In the genomic region with DNA sequence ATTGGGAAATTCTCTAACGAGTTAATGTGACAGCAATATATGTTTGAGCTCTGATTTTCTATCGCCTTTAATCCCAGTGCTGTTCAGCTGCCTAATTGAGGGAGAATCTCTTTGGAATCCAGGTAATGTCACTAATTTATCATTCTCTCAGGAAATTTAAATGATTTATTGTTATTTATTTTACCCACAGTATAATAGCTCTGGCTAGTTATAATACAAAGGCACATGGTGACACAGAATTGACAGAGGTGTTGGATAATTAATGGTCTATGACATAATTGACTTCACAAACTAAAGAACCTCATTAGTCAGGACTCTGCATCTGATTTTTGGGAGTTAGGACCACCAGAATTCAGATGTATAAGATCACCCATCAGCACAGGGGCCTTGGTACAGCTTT, we compare ENCODE assay signal across 32 mouse cellular contexts.
DNase-seq lines count a peak whose midpoint lies in the region; ATAC-seq and TF ChIP-seq lines count a peak whose summit lies in the region.
"Had no signal": no experiment of that assay in that cellular context is flagged by ENCODE, and none has a peak within 500 bp of the region (broad histone marks: within the 10 kb centered on the region; RNA-seq: fewer than 3 reads in every experiment).

No protein-coding gene starts in this region.

- no peak for DNase-seq in forebrain, postnatal 0 days
- DNase-seq in hindbrain, embryonic 14.5 days (ENCODE audit: low spot score): no peak
- no peak for DNase-seq in heart, postnatal 14 days
- DNase-seq: adrenal gland, adult 8-10 months; cerebellum, adult 8-10 months; cerebellum, postnatal 25 days; heart, adult 2 months; kidney, adult 9 months; kidney, postnatal 10 days; layer of hippocampus, postnatal 36 days; liver, embryonic 13.5 days; lung, adult 18-20 months; lung, postnatal 4 days; right cerebral cortex, adult 18-20 months; right cerebral cortex, postnatal 4 days; thymus, adult 18-20 months; thymus, postnatal 36 days had no signal

- H3K27me3 ChIP-seq in forebrain, embryonic 13.5 days: no peaks in the 10 kb centered on the region
- H3K27me3 ChIP-seq in forebrain, postnatal 0 days (ENCODE audit: insufficient read depth, low read length): no peaks in the 10 kb centered on the region
- no peaks in the 10 kb centered on the region for H3K27me3 ChIP-seq in neural tube, embryonic 12.5 days (replicated peaks)
- H3K27me3 ChIP-seq in neural tube, embryonic 15.5 days (replicated peaks): no peaks in the 10 kb centered on the region
- H3K27me3 ChIP-seq in hindbrain, embryonic 14.5 days (ENCODE audit: control insufficient read depth, insufficient read depth, low read length): no peaks in the 10 kb centered on the region
- H3K27me3 ChIP-seq in heart, embryonic 12.5 days (replicated peaks): no peaks in the 10 kb centered on the region
- H3K27me3 ChIP-seq: embryonic facial prominence, embryonic 15.5 days; heart, embryonic 13.5 days; limb, embryonic 15.5 days; liver, embryonic 13.5 days; midbrain, embryonic 12.5 days had no signal

- intact Hi-C loops in heart, postnatal 14 days (cut with DNase I): no loop called here

- H3K4me1 ChIP-seq in forebrain, embryonic 13.5 days: peaks cover 12% of the 10 kb centered on the region
- H3K4me1 ChIP-seq in forebrain, postnatal 0 days (ENCODE audit: insufficient read depth): no peaks in the 10 kb centered on the region
- H3K4me1 ChIP-seq in neural tube, embryonic 12.5 days: no peaks in the 10 kb centered on the region
- no peaks in the 10 kb centered on the region for H3K4me1 ChIP-seq in neural tube, embryonic 15.5 days
- H3K4me1 ChIP-seq in hindbrain, embryonic 14.5 days (replicated peaks; ENCODE audit: control insufficient read depth, insufficient read depth, low read length): 0 out of 2 replicates have a peak, but pooled peaks cover 3% of the 10 kb centered on the region
- no peaks in the 10 kb centered on the region for H3K4me1 ChIP-seq in heart, embryonic 12.5 days (replicated peaks)
- H3K4me1 ChIP-seq: embryonic facial prominence, embryonic 10.5 days; embryonic facial prominence, embryonic 15.5 days; heart, embryonic 13.5 days; limb, embryonic 15.5 days; megakaryocyte, embryonic 14.5 days had no signal

- H3K27ac ChIP-seq in forebrain, embryonic 13.5 days: peak overlapping the region; percentile 52
- H3K27ac ChIP-seq in forebrain, postnatal 0 days (ENCODE audit: low read depth, low read length): no peak overlapping the region
- no peak overlapping the region for H3K27ac ChIP-seq in neural tube, embryonic 12.5 days
- no peak overlapping the region for H3K27ac ChIP-seq in neural tube, embryonic 15.5 days (replicated peaks)
- 0 out of 2 replicates have a peak overlapping the region, but pooled peaks have one; percentile 6 for H3K27ac ChIP-seq in hindbrain, embryonic 14.5 days
- no peak overlapping the region for H3K27ac ChIP-seq in heart, embryonic 12.5 days (ENCODE audit: poor library complexity, severe bottlenecking)
- H3K27ac ChIP-seq: embryonic facial prominence, embryonic 10.5 days; embryonic facial prominence, embryonic 15.5 days; heart, adult 2 months; heart, embryonic 13.5 days; limb, embryonic 10.5 days; limb, embryonic 15.5 days; liver, embryonic 13.5 days; stomach, postnatal 0 days had no signal

- TF ChIP-seq CTCF in forebrain, postnatal 0 days (IDR thresholded peaks at IDR 0.05; ENCODE audit: low read depth): no peak

- ATAC-seq in forebrain, embryonic 13.5 days: no peak
- no peak for ATAC-seq in forebrain, postnatal 0 days
- 0 out of 2 replicates have a peak, but pooled peaks have one; percentile 9 for ATAC-seq in neural tube, embryonic 12.5 days (ENCODE audit: low FRiP score, low read depth)
- ATAC-seq in neural tube, embryonic 15.5 days (ENCODE audit: low FRiP score): no peak
- ATAC-seq in hindbrain, embryonic 14.5 days (ENCODE audit: low FRiP score): peak; percentile 24; the same call in 1 of the 2 replicates
- no peak for ATAC-seq in heart, embryonic 12.5 days (ENCODE audit: insufficient number of reproducible peaks, low FRiP score)
- ATAC-seq: intestine, postnatal 0 days; lung, postnatal 0 days had no signal

- H3K9ac ChIP-seq in forebrain, embryonic 13.5 days: no peak overlapping the region
- H3K9ac ChIP-seq in forebrain, postnatal 0 days: no peak overlapping the region
- H3K9ac ChIP-seq in neural tube, embryonic 12.5 days: no peak overlapping the region
- H3K9ac ChIP-seq in neural tube, embryonic 15.5 days (replicated peaks): no peak overlapping the region
- no peak overlapping the region for H3K9ac ChIP-seq in hindbrain, embryonic 14.5 days
- no peak overlapping the region for H3K9ac ChIP-seq in heart, embryonic 12.5 days
- H3K9ac ChIP-seq: embryonic facial prominence, embryonic 15.5 days; heart, embryonic 13.5 days; limb, embryonic 15.5 days; liver, embryonic 13.5 days; midbrain, embryonic 12.5 days had no signal

- H3K36me3 ChIP-seq in forebrain, embryonic 13.5 days (ENCODE audit: poor library complexity, severe bottlenecking): no peaks in the 10 kb centered on the region
- H3K36me3 ChIP-seq in forebrain, postnatal 0 days (ENCODE audit: insufficient read depth): no peaks in the 10 kb centered on the region
- no peaks in the 10 kb centered on the region for H3K36me3 ChIP-seq in neural tube, embryonic 12.5 days
- no peaks in the 10 kb centered on the region for H3K36me3 ChIP-seq in neural tube, embryonic 15.5 days
- no peaks in the 10 kb centered on the region for H3K36me3 ChIP-seq in hindbrain, embryonic 14.5 days (replicated peaks; ENCODE audit: control insufficient read depth, insufficient read depth)
- no peaks in the 10 kb centered on the region for H3K36me3 ChIP-seq in heart, embryonic 12.5 days
- H3K36me3 ChIP-seq: embryonic facial prominence, embryonic 10.5 days; embryonic facial prominence, embryonic 15.5 days; G1E; heart, embryonic 13.5 days; limb, embryonic 10.5 days; limb, embryonic 15.5 days; liver, embryonic 13.5 days; midbrain, embryonic 12.5 days had no signal

- H3K4me2 ChIP-seq in forebrain, embryonic 13.5 days: no peak overlapping the region
- H3K4me2 ChIP-seq in forebrain, postnatal 0 days (ENCODE audit: low read depth): no peak overlapping the region
- no peak overlapping the region for H3K4me2 ChIP-seq in neural tube, embryonic 12.5 days (replicated peaks)
- H3K4me2 ChIP-seq in neural tube, embryonic 15.5 days: no peak overlapping the region
- H3K4me2 ChIP-seq in hindbrain, embryonic 14.5 days (replicated peaks): no peak overlapping the region
- H3K4me2 ChIP-seq in heart, embryonic 12.5 days: no peak overlapping the region
- H3K4me2 ChIP-seq: embryonic facial prominence, embryonic 15.5 days; heart, embryonic 13.5 days; limb, embryonic 15.5 days; liver, embryonic 13.5 days; midbrain, embryonic 12.5 days had no signal

- WGBS in forebrain, embryonic 13.5 days: 51% methylated on average over 2 of the region's 2 CpGs
- 36% methylated on average over 2 of the region's 2 CpGs for WGBS in forebrain, postnatal 0 days
- 51% methylated on average over 2 of the region's 2 CpGs for WGBS in neural tube, embryonic 12.5 days
- 38% methylated on average over 2 of the region's 2 CpGs for WGBS in neural tube, embryonic 15.5 days
- WGBS in hindbrain, embryonic 14.5 days: 43% methylated on average over 2 of the region's 2 CpGs
- 85% methylated on average over 2 of the region's 2 CpGs for WGBS in heart, embryonic 12.5 days

- H3K4me3 ChIP-seq in forebrain, embryonic 13.5 days: no peak overlapping the region
- H3K4me3 ChIP-seq in forebrain, postnatal 0 days (ENCODE audit: low read depth, low read length): no peak overlapping the region
- no peak overlapping the region for H3K4me3 ChIP-seq in neural tube, embryonic 12.5 days
- H3K4me3 ChIP-seq in neural tube, embryonic 15.5 days (replicated peaks): no peak overlapping the region
- H3K4me3 ChIP-seq in hindbrain, embryonic 14.5 days (replicated peaks; ENCODE audit: low read length): no peak overlapping the region
- H3K4me3 ChIP-seq in heart, embryonic 12.5 days: no peak overlapping the region
- H3K4me3 ChIP-seq: embryonic facial prominence, embryonic 10.5 days; embryonic facial prominence, embryonic 15.5 days; heart, adult 2 months; heart, embryonic 13.5 days; limb, embryonic 10.5 days; limb, embryonic 15.5 days; liver, embryonic 13.5 days; megakaryocyte, embryonic 14.5 days; midbrain, embryonic 12.5 days had no signal

- no peaks in the 10 kb centered on the region for H3K9me3 ChIP-seq in forebrain, embryonic 13.5 days (replicated peaks)
- no peaks in the 10 kb centered on the region for H3K9me3 ChIP-seq in forebrain, postnatal 0 days (ENCODE audit: low read length)
- H3K9me3 ChIP-seq in neural tube, embryonic 12.5 days: no peaks in the 10 kb centered on the region
- no peaks in the 10 kb centered on the region for H3K9me3 ChIP-seq in neural tube, embryonic 15.5 days (replicated peaks)
- peaks cover 4% of the 10 kb centered on the region; the same call in 1 of the 2 replicates for H3K9me3 ChIP-seq in hindbrain, embryonic 14.5 days (ENCODE audit: control insufficient read depth, low read length)
- H3K9me3 ChIP-seq in heart, embryonic 12.5 days (replicated peaks): no peaks in the 10 kb centered on the region; the same call in 1 of the 2 replicates
- H3K9me3 ChIP-seq: embryonic facial prominence, embryonic 10.5 days; embryonic facial prominence, embryonic 15.5 days; G1E; heart, embryonic 13.5 days; limb, embryonic 10.5 days; limb, embryonic 15.5 days; liver, embryonic 13.5 days; midbrain, embryonic 12.5 days had no signal

Comparison
In these comparisons a context has a peak if more than half of its experiments do, and no peak if none do; other contexts are left out.
1. ATAC-seq: peak in neural tube, embryonic 12.5 days (single experiment) and hindbrain, embryonic 14.5 days (single experiment); none in forebrain, embryonic 13.5 days (single experiment), forebrain, postnatal 0 days (single experiment), neural tube, embryonic 15.5 days (single experiment) and heart, embryonic 12.5 days (single experiment).
2. H3K27ac ChIP-seq: peak in forebrain, embryonic 13.5 days (single experiment) and hindbrain, embryonic 14.5 days (single experiment); none in forebrain, postnatal 0 days (single experiment), neural tube, embryonic 12.5 days (single experiment), neural tube, embryonic 15.5 days (single experiment) and heart, embryonic 12.5 days (single experiment).